Mouse (Mus musculus): Measurements from ENCODE around the gene Ank3. TPM values are rescaled to one million over a fixed set of nuclear protein-coding genes. Genes with fewer than 3 reads are reported as not detected.
"Not testable (repeated sequence)": the region's sequence is repeated elsewhere in the genome, so short reads cannot be mapped to it uniquely, and the experiment has no call there.

Gene Ank3
- polyA plus RNA-seq, 1 experiment = 13.9 TPM

DNA sequence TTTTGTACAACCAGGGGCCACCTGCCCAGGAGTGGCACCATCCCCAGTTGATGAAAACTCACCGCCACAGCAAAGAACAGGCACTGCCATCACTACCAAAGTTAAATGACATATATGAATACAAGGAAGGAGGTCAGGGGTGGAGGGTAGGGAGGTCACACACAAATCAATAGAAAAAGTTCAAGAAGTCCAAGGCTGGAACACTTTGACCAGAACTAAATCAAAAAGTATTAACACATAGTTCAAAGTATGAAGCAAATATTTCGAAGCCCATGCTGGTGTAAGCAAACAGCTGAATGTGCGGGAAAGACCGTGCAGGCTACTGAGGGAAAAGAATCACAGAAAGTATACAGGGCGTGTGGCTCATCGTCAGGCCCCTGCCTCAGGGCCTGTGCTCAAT, 503.5 kb downstream of the Ank3 start:
- DNase-seq (ENCODE audit: low read depth) = no peak

DNA sequence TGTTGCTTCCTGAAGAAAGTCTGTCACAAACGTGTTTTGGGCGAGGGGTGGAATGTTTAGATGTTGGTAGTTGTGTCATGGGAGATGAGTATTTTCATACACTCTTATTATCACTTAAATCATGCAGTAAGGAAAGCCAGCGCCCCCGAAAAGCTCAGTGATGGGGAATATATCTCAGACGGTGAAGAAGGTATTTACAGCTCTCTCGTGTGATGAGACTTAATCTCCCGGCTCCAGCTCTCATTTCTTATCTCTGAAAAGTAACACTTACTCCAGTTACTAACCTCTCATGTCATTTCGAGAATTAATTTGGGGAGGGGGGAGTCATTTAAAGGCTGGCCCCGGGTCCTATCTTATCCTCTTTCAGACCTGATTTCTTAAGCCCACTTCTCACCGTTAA, 505.7 kb downstream of the Ank3 start:
- no peak for DNase-seq (ENCODE audit: low read depth)

DNA sequence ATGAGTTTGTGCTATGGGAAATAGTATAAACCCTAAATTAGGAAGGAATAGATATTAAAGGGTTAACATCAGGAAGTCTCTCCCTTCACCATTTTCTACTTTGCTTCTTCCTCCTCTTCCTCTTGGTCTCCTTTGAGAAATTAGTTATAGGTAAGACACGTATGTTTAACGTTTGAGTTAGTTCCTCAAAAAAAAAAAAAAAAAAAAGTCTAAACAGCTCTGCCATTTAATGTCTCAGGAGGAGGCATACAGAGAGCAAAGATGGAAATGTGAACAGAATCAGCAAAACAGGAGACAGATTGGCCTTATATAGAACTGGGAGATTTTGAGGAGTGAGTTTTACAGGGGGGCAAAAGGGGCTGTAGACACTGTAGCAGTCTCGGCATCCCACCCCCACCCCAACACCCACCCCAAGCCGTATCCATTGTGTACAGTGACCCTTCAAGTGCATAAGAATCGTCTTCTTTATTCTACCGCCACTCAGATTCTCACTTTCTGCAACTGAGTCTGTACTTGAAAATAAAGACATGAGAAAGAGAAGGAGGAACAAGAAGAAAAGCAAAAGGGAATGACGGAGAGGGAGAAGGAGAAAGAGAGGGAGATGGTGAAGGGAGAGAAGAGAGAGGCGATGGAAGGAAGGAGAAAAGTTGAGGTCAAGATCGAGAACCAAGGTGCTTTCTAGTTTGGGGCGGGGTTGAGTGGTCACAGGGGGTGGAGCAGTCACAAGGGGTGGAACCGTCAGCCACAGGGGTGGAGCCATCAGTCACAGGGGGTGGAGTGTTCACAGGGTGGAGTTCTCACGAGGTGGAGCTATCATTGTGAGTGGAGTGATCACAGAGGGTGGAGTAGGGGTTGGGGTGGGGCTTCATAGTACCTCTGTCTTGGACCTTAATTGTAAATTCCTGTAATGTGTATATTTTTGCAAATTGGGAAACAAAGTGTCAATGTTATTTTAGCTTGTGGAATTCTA, 509.5 kb downstream of the Ank3 start:
- DNase-seq (ENCODE audit: low read depth) = no peak

DNA sequence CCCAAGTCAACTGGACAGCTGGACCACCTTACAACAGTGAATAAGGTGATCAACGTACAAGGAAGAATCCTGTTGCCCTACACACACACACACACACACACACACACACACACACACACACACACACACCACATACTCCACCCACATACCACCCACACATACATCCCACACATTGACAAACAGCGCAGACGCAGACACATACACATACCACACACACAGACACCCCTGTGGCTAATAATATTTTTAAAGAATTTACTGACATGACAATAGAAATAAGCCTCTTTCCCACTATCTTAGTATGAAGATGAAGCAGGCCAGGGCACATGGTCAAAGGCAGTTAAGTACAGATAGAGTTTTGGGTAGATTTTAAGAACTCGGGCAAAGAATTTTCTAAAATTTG, 511.3 kb downstream of the Ank3 start:
- no peak for DNase-seq (ENCODE audit: low read depth)

DNA sequence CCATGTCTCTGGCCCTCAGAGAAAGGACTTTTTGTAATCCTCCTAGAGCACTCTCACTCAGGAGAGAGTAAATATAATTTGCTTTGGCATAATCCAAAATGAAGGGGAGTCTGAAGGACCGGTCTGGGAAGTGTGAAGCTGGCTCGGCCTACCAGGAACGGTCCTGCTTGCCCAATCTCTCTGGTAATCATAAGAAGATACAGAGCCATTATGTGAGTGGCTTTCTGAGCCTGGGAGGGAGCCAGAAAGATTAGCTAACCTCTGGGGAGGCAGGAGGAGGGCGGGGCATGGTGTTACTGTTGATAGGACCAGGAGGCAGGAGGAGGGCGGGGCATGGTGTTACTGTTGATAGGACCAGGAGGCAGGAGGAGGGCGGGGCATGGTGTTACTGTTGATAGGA, 511.7 kb downstream of the Ank3 start:
- DNase-seq (ENCODE audit: low read depth) = not testable (repeated sequence)

DNA sequence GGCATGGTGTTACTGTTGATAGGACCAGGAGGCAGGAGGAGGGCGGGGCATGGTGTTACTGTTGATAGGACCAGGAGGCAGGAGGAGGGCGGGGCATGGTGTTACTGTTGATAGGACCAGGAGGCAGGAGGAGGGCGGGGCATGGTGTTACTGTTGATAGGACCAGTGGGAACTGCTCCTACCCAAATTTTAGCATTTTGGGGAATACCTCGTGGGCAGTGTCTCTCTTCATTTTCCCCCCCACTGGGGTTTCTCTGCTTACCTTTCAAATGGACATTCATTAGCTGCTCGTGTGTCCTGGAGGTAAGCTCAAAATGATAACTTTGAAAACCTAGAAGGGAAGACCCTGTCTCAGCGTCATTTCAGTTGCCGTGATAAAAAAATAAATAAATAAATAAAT, 512.2 kb downstream of the Ank3 start:
- not testable (repeated sequence) for DNase-seq (ENCODE audit: low read depth)

DNA sequence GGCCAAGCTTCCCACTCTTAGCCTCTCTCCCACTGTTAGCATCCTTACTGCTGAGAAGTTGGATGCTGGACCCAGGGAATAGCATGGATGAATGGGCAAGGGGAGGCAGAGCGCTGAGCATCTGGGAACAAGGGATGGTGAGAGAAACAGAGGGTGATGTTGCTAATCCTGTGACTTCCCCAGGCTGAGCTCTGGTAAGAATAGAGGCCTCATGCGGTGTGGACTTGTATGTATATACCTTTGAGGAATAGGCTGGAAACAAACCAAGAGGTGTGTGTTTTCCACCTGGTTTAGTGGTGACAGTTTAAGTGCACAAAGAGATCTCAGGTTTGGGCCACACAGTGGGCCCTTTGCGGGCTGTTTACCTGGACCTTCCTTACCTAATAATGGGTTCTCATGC, 517.0 kb downstream of the Ank3 start:
- no peak for DNase-seq (ENCODE audit: low read depth)

DNA sequence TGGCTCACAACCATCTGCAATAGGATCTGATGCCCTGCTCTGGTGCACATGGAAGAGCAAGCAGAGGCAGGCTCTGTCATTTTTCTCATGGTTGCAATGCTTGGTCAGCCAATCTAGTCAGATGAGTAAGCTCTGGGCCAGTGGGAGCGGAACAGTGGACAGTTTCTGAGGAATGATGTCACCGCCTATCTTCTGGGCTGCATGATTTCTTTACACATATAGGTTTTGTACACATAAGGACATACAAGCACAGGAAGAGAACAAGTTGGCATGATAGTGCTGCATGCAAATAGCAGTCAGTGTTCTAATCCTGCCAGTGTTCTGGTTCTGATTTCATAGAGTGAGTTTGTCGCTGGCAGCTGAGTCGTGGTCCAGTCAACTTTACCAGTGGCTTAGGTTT, 517.6 kb downstream of the Ank3 start:
- no peak for DNase-seq (ENCODE audit: low read depth)

DNA sequence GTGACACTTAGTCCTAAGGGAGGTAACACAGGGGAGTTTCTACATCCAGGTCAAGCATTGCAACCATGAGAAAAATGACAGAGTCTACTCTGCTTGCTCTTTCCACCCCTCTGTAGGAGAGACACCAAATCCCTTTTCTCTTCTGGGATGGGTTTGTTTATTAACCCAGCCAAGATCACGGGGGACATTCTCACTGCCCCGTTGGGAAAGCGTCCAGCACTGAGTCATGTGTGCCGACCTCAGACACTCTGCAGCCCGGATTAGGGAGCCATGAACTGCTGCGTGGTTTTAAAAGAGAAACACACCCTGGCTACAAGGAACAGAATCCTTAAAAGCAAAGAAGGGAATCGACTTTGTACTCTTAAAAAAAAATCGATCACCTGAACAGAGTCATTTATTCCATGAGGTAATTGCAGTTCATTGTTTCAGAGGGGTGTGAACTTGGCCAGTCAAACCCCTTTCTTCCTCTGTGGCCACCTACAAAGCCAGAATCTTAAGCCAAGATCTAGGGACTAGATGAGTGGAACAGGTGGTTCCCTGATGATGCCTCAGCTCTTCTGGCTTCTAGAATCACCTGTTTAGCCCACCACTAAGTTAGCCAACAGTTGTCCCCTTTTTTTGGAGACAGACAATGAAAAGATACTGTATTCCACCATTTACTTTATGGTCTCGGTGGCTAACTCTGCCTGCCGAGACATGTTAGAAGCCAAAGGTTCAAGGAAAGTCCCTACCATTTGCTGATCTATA, 518.3 kb downstream of the Ank3 start:
- DNase-seq (ENCODE audit: low read depth) = no peak

DNA sequence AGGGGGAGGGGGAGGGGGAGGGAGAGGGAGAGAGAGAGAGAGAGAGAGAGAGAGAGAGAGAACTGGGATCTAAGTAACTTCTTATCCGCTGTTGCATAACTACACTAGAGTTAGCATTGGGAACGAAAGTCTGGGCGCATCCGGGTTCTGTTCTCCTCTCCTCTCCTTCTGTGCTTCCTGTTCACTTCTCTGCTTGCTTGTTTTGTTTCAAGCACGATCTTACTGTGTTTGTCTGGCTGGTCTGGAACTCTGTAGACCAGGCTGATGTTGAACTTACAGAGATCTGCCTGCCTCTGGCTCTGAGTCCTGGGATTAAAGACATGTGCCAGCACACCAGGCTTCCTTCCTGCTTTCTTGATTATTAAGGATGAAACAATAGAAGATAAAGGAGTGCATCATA, 519.1 kb downstream of the Ank3 start:
- no peak for DNase-seq (ENCODE audit: low read depth)

DNA sequence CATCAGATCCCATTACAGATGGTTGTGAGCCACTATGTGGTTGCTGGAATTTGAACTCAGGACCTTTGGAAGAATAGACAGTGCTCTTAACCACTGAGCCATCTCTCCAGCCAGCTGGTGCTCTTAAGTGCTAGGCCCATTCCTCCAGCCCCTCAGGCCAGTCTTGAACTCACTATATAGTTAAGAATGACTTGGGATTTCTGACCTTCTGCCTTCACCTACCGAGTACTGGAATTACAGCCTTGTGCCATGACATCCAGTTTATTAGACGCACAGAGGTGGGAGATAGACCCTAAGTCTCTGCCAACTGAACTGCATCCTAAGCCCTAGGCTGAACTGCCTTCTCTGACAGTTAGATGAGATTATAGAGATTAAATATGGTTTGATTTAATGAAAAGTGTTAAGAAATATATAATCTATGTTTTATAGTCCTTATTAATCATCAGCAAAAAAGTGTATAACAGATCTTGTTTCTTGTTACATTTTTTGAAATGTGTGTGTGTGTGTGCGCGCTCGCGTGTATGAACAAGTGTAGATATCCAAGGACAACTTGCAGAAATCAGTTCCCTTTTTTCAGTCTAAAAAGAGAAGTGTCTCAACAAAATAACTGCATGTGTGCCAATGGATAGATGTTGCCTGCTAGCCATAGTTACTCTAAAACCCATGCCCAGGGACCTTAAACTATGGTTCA, 520.0 kb downstream of the Ank3 start:
- no peak for DNase-seq (ENCODE audit: low read depth)

DNA sequence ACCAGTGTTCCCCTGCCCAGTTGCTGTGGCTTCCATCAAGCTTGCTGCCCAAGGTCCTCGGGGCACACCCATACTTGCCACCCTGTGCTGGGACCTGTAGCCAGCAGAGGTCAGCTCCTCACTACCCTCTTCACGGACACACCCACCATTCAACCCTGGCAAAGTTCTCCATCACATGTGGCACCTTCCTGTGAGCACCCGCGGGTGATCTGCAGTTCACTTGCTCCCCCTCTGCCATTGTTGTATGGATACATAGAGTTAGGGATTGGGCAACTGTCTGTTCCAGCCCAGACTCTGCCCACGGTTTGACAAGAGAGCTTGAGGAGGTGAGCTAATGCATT, 520.5 kb downstream of the Ank3 start:
- no peak for DNase-seq (ENCODE audit: low read depth)

DNA sequence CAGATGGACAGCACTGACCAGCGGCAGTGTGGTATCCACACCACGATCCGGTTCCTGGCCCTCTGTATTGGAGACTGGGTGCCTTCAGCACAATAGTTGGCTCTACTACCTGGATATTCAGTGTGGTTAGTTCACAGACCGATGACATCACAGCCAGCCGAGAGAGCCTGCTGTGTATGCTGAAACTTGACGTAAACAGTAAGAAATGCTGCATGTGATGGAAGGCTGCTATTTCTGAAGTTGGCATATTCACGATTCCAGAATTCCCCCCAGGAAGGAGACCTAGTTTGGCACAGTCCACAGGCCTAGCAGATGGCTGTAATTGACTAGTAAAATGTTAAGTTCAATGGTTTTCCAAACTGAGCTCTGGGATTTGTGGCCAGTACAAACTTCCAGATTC, 521.2 kb downstream of the Ank3 start:
- DNase-seq (ENCODE audit: low read depth) = no peak

DNA sequence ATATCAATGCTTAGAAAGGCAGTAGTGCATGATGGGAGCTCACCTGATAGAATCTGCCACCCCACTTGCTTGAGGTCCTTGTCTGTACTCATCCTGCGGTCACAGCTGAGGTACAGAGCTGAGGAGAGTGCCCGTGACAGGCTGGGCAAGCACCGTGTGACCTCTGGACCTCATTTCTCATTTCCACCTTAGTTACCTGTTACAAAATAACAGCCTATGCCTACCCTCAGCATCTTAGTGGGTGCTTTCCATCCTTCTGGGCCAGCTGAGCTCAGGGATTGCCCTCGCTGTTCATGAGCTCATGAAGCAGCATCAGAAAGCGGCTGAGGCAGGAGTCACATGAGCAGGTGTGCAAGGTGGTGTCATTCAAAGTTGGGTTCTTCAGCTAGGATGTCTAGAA, 523.5 kb downstream of the Ank3 start:
- DNase-seq (ENCODE audit: low read depth) = no peak

DNA sequence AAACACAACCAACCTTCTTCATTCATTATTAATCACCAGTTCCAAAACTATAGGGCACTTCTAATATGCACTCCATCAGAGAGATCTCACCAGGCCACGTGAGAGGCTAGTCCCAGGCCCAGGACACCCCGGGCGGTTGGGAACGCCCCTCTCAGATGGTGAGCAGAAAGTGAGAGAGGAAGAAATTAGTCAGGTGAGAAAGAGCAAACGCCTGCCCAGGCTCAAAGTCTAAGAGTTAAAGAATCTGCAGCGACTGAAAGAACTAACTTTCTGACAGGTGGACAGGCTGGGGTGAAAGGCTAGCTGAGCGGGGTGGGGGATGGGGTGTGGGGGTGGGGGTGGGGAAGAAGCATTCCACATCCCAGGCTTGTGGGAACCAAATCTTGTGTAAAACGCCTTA, 525.2 kb downstream of the Ank3 start:
- no peak for DNase-seq (ENCODE audit: low read depth)

DNA sequence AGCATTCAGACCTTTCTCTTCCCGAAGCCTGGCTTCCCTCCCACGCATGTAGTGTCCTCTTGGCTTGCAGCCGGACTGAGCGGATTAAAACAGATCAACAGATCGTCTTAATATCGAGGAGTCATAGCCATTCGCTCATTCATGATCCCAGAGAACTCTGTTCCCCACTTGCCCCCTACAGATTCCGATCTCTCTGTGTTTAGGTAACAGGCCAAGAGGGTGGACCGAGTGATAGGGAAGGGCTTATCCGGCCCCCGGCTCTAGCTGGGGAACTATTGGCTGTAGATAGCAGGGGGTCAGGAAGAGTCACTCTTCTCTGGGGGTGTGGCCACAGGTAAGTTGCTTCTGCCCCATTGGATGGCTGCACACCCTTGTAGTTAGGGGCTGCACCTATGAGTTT, 525.7 kb downstream of the Ank3 start:
- DNase-seq (ENCODE audit: low read depth) = no peak

DNA sequence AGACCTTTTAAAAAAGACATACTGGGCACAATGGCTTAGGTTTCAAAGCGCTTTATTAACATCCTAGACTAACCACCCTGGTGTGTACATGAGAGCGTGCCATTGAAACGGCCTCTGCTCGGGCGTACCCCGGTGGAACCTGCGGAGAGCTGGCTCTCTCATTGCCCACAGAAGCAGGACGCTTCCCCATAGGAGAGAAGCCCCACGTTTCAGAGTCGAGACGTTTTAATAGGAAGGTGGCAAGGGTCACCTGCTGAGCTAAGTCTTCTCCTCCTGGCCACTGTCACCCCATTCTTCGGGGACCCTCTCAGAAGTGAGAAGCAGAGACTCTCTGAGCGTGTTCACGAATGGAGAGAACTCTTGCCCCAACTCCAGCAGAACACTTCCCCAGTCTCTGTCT, 526.3 kb downstream of the Ank3 start:
- no peak for DNase-seq (ENCODE audit: low read depth)

DNA sequence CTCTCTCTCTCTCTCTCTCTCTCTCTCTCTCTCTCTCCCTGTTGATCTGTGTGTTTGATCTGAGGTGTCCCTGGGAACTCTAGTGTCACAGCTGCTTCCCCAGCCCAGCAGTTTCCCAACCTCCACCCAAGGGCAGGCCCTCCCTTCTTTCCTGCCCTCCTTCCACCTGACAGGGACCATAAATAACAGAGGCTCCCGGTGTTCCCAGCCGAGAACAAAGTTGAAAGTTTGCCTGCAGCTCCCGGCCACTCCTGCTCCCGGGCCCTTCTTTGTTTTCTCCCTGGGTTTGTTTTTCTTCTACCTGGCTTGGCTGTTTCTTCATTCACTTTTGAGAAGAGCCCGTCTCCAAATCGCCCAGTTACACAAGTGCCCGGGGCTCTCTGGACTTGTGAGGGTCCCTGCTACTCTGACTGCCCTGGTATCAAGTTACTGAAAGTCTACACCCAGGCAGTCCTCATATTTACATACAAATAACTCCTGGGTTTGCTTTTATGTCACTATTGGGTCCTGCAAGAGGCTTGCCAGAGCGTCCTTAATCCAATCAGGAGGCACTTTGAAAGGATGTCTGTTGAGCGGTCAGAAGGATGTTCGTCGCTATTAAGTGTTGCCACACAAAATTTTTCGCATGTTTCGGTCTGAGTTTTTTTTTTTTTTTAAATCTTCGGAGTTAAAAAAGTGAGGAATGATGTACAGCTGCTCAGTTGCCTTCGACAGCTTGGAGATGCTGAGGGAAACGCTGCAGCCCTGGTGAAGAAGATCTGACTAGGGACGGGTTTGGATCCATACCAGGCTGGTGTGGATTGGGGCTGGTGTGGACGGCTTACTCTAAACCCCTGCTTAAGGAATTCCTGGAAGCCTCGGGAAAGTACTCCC, 526.9 kb downstream of the Ank3 start:
- no peak for DNase-seq (ENCODE audit: low read depth)

DNA sequence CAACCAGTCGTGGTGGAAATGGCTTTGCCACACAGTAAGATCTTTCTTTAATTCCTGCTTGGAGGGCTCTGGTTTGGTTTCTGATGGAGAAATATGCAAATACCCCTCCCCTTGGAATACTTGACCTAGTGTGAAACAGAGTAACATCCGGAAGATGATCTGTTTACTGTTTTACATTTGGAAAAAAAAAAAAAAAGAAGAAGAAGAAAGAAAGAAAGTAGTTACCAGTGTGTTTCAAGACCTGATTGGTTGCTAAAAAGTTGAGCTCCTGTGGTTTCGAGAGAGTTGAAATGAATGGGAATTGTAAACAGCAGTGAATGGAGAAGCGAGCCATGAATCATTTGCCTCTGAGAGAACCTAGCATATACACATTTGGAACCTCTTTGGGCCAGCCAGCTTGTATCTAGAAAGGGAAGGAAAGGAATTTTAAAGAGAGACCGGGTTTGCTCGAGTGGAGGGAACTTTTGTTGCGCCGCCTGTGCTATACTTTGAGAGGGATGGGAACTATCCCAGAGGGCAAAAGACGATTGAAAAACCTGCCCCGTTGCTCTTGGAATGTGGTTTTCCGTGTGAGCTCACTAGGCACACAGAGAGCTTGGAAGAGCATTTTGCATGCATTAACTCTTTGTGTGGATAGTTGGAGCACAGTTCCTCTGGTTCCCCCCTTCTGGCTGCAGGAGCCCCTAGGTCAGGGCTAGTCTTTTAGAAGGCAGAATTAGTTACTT, 527.7 kb downstream of the Ank3 start:
- DNase-seq (ENCODE audit: low read depth) = no peak

DNA sequence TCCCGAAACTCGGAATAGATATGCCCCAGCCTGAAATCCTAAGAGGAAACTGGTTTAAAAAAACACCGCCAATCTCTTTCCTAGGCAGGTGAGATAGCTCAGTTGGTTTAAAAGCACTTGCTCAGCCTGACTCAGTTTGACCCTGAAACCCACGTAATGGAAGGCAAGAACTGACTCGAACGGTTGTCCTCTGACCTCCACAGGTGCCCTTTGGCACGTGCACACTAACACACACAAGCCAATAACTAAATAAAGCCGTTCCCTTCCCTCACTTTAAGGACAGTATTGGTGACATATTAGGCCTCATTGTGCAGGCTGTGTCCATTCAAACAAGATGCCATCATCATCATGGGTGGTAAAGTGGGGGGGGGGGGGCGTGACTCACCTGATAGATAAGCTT, 528.4 kb downstream of the Ank3 start:
- DNase-seq (ENCODE audit: low read depth) = no peak

DNA sequence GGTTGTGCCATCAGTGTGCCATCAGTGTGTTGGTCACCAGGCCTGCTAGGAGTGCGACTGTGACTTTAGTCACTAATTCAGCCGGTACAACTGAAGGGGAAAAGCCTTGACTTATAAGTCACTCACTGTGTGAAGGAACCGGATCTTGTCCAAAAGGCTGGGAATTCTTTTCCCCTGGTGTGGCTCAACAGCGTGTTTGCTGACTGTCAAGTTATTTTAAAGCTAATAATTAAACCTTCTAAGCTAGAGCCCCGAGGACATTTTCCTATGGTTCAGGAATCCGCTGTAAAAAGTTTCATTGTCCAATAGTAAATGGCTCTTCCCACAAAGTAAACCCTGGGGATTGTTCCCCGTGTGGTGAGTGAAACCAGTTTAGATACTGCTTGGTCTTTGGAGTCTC, 529.8 kb downstream of the Ank3 start:
- DNase-seq (ENCODE audit: low read depth) = no peak
